Mouse (Mus musculus): Measurements from ENCODE around the gene Sema5a. TPM values are rescaled to one million over a fixed set of nuclear protein-coding genes. Genes with fewer than 3 reads are reported as not detected.

Sema5a gene
- total and polyA plus RNA-seq, 2 experiments from 2014 or later = 7.6 to 21.5 TPM

GRCm38 (mm10) chr15:32717298-32717985, 472.8 kb downstream of the Sema5a start:
- WGBS = 65% methylated on average over 4 of the region's 4 CpGs
- H3K9ac ChIP-seq = no peak overlapping the region
- H3K4me2 ChIP-seq (ENCODE audit: low read depth) = no peak overlapping the region
- H3K4me3 ChIP-seq (ENCODE audit: low read depth, low read length) = no peak overlapping the region
- no peak for TF ChIP-seq CTCF (IDR thresholded peaks at IDR 0.05; ENCODE audit: low read depth)
- H3K9me3 ChIP-seq (ENCODE audit: low read length) = no peaks in the 10 kb centered on the region
- ATAC-seq (no peak), DNase-seq (peak; percentile 58)
- H3K27ac ChIP-seq (ENCODE audit: low read depth, low read length) = no peak overlapping the region
- H3K27me3 ChIP-seq (ENCODE audit: insufficient read depth, low read length) = no peaks in the 10 kb centered on the region
- no peaks in the 10 kb centered on the region for H3K36me3 ChIP-seq (ENCODE audit: insufficient read depth)
- no peaks in the 10 kb centered on the region for H3K4me1 ChIP-seq (ENCODE audit: insufficient read depth)

DNA sequence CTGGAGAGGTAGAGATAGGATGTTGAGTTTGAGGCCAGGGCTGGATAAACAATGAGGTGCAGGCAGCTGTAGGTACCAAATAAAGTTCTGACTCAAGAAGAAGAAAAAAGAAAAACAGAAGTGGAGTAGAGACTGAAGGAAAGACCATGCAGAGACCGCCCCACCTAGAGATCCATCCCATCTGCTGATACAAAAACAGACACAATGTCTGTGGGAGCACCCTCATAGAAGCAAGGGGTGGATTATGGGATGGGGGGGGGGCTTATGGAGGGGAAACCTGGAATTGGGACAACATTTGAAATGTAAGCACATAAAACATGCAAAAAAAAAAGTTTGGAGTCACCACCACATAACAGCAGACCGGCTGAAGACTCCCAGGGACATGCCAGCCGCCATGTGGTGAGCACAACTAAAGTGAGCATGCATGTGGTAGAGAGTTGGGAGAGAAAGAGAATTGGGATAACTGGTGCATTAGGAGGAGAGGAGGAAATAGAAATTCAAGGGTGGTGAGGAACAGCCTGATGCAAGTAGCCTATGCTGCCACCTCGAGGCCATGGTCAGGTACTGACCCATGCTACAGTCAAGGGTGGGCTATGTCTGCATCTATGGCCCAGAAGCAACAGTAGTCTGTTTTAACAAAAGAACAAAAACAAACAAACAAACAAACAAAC, 473.8 kb downstream of the Sema5a start:
- Histone ChIP-seq H3K4me2 (ENCODE audit: low read depth) (no peak overlapping the region), H3K27me3 (ENCODE audit: insufficient read depth, low read length) (no peaks in the 10 kb centered on the region), H3K27ac (ENCODE audit: low read depth, low read length) (no peak overlapping the region), H3K9me3 (ENCODE audit: low read length) (no peaks in the 10 kb centered on the region), H3K4me1 (ENCODE audit: insufficient read depth) (no peaks in the 10 kb centered on the region), H3K36me3 (ENCODE audit: insufficient read depth) (no peaks in the 10 kb centered on the region), H3K4me3 (ENCODE audit: low read depth, low read length) (no peak overlapping the region), H3K9ac (no peak overlapping the region)
- WGBS = 37% methylated on average over 4 of the region's 4 CpGs
- ATAC-seq = peak; percentile 98
- peak; percentile 86 for DNase-seq
- peak; percentile 97 for TF ChIP-seq CTCF (IDR thresholded peaks at IDR 0.05; ENCODE audit: low read depth)

DNA sequence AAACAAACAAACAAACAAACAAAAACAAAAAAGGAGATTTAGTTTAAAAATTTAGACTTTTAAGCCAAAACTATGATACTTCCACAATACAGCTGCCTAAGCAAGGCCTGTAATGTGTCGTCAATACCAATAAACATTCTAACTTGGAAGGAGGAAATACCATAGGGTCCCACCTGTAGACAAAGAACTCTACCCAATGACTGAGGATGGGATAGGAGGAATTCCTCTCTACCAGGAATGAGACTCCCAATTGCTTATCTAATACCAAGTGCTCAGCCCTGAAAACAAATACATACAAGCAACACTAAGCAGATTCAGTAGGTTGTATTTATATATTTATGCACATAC, 474.3 kb downstream of the Sema5a start:
- no peaks in the 10 kb centered on the region for H3K9me3 ChIP-seq (ENCODE audit: low read length)
- TF ChIP-seq CTCF (IDR thresholded peaks at IDR 0.05; ENCODE audit: low read depth) = no peak
- no peak overlapping the region for H3K4me3 ChIP-seq (ENCODE audit: low read depth, low read length)
- ATAC-seq = peak; percentile 14; the same call in 1 of the 2 replicates
- H3K4me1 ChIP-seq (ENCODE audit: insufficient read depth) = no peaks in the 10 kb centered on the region
- H3K9ac ChIP-seq = no peak overlapping the region
- no peaks in the 10 kb centered on the region for H3K36me3 ChIP-seq (ENCODE audit: insufficient read depth)
- no peak overlapping the region for H3K4me2 ChIP-seq (ENCODE audit: low read depth)
- H3K27me3 ChIP-seq (ENCODE audit: insufficient read depth, low read length) = no peaks in the 10 kb centered on the region
- no peak overlapping the region for H3K27ac ChIP-seq (ENCODE audit: low read depth, low read length)
- WGBS = 92% methylated on average over 1 of the region's 1 CpGs
- no peak for DNase-seq

- no peaks in the 10 kb centered on the region for H3K4me1 ChIP-seq (ENCODE audit: insufficient read depth)
- no peaks in the 10 kb centered on the region for H3K27me3 ChIP-seq (ENCODE audit: insufficient read depth, low read length)
- TF ChIP-seq CTCF (IDR thresholded peaks at IDR 0.05; ENCODE audit: low read depth) = peak; percentile 82
- H3K36me3 ChIP-seq (ENCODE audit: insufficient read depth) = no peaks in the 10 kb centered on the region
- H3K9ac ChIP-seq = no peak overlapping the region
- DNase-seq (peak; percentile 68), ATAC-seq (peak; percentile 78)
- H3K4me3 ChIP-seq (ENCODE audit: low read depth, low read length) = no peak overlapping the region
- 35% methylated on average over 3 of the region's 3 CpGs for WGBS
- H3K4me2 ChIP-seq (ENCODE audit: low read depth) = no peak overlapping the region
- H3K27ac ChIP-seq (ENCODE audit: low read depth, low read length) = no peak overlapping the region
- no peaks in the 10 kb centered on the region for H3K9me3 ChIP-seq (ENCODE audit: low read length)
Measured at GRCm38 (mm10) chr15:32730839-32731238, 486.2 kb downstream of the Sema5a start.

Other genes with a start within 250 kb of the Sema5a start
- gene Tas2r119, start 67.5 kb upstream of the Sema5a start, total RNA-seq (2014; rRNA removed) = not detected in 2 replicates
- gene Tas2r119, start 67.5 kb upstream of the Sema5a start, polyA plus RNA-seq (2015; fragmentation: Nextera tagmentation; extraction: Ambion mirVana) = not detected in 2 replicates

Measured in forebrain, postnatal 0 days (tissue).